Mouse (Mus musculus): ENCODE results near the gene Rpl3. TPM values are rescaled to one million over a fixed set of nuclear protein-coding genes. Genes with fewer than 3 reads are reported as not detected.
"Not testable (repeated sequence)": the region's sequence is repeated elsewhere in the genome, so short reads cannot be mapped to it uniquely, and the experiment has no call there.

The Rpl3 gene
- polyA plus RNA-seq, 1 experiment from 2014 or later = 1,482 TPM

- under 1% methylated on average over 57 of the region's 59 CpGs for WGBS
- peak within 1 kb of the TSS; percentile 88 for H3K4me2 ChIP-seq (ENCODE audit: low read length)
- ATAC-seq (replicated peaks; ENCODE audit: low FRiP score, low TSS enrichment, low read depth) (peak; percentile 95), DNase-seq (ENCODE audit: low spot score) (peak; percentile 96)
- H3K9me3 ChIP-seq (ENCODE audit: control insufficient read depth, low read length) = no peaks in the 10 kb centered on the region
- no peaks in the 10 kb centered on the region for H3K27me3 ChIP-seq (replicated peaks; ENCODE audit: control insufficient read depth, insufficient read depth, low read length)
- peak within 1 kb of the TSS; percentile 99 for H3K27ac ChIP-seq (ENCODE audit: low read depth)
- peaks cover 15% of the 10 kb centered on the region for H3K4me1 ChIP-seq (replicated peaks; ENCODE audit: control insufficient read depth, insufficient read depth, low read length)
- H3K9ac ChIP-seq (ENCODE audit: low read length) = peak within 1 kb of the TSS; percentile 89
- H3K36me3 ChIP-seq (ENCODE audit: control insufficient read depth, insufficient read depth, low read length) = no peaks in the 10 kb centered on the region
- peak within 1 kb of the TSS; percentile 80 for H3K4me3 ChIP-seq (ENCODE audit: low read depth, low read length)
Measured at GRCm38 (mm10) chr15:80132993-80133586, 41.4 kb upstream of the Rpl3 start, which contains the start of gene Tab1. Gene Tab1 (plus strand): TSS chr15:80133127.

GRCm38 (mm10) chr15:80132452-80132851 lies 40.8 kb upstream of the Rpl3 start:
- peak overlapping the region; percentile 88 for H3K4me2 ChIP-seq (ENCODE audit: low read length)
- no peak for ATAC-seq (replicated peaks; ENCODE audit: low FRiP score, low TSS enrichment, low read depth)
- no peaks in the 10 kb centered on the region for H3K36me3 ChIP-seq (ENCODE audit: control insufficient read depth, insufficient read depth, low read length)
- WGBS = 81% methylated on average over 9 of the region's 9 CpGs
- no peak for DNase-seq (ENCODE audit: low spot score)
- no peaks in the 10 kb centered on the region for H3K27me3 ChIP-seq (replicated peaks; ENCODE audit: control insufficient read depth, insufficient read depth, low read length)
- H3K27ac ChIP-seq (ENCODE audit: low read depth) = peak overlapping the region; percentile 99; the same call in 1 of the 2 replicates
- H3K4me3 ChIP-seq (ENCODE audit: low read depth, low read length) = peak overlapping the region; percentile 80
- H3K4me1 ChIP-seq (replicated peaks; ENCODE audit: control insufficient read depth, insufficient read depth, low read length) = peaks cover 15% of the 10 kb centered on the region
- no peak overlapping the region for H3K9ac ChIP-seq (ENCODE audit: low read length)
- H3K9me3 ChIP-seq (ENCODE audit: control insufficient read depth, low read length) = no peaks in the 10 kb centered on the region

- WGBS = 85% methylated on average over 6 of the region's 6 CpGs
- Histone ChIP-seq H3K9me3 (ENCODE audit: control insufficient read depth, low read length) (no peaks in the 10 kb centered on the region), H3K27ac (ENCODE audit: low read depth) (no peak overlapping the region), H3K4me1 (replicated peaks; ENCODE audit: control insufficient read depth, insufficient read depth, low read length) (peaks cover 15% of the 10 kb centered on the region), H3K4me3 (ENCODE audit: low read depth, low read length) (no peak overlapping the region), H3K4me2 (ENCODE audit: low read length) (no peak overlapping the region), H3K36me3 (ENCODE audit: control insufficient read depth, insufficient read depth, low read length) (no peaks in the 10 kb centered on the region), H3K27me3 (replicated peaks; ENCODE audit: control insufficient read depth, insufficient read depth, low read length) (no peaks in the 10 kb centered on the region), H3K9ac (ENCODE audit: low read length) (no peak overlapping the region)
- DNase-seq (ENCODE audit: low spot score) (no peak), ATAC-seq (replicated peaks; ENCODE audit: low FRiP score, low TSS enrichment, low read depth) (no peak)
Measured at GRCm38 (mm10) chr15:80131421-80131820, 39.8 kb upstream of the Rpl3 start.

GRCm38 (mm10) chr15:80130689-80131088 lies 39.0 kb upstream of the Rpl3 start:
- Histone ChIP-seq H3K4me3 (ENCODE audit: low read depth, low read length) (no peak overlapping the region), H3K9ac (ENCODE audit: low read length) (no peak overlapping the region), H3K4me2 (ENCODE audit: low read length) (no peak overlapping the region), H3K36me3 (ENCODE audit: control insufficient read depth, insufficient read depth, low read length) (no peaks in the 10 kb centered on the region), H3K27me3 (replicated peaks; ENCODE audit: control insufficient read depth, insufficient read depth, low read length) (no peaks in the 10 kb centered on the region), H3K27ac (ENCODE audit: low read depth) (no peak overlapping the region), H3K4me1 (replicated peaks; ENCODE audit: control insufficient read depth, insufficient read depth, low read length) (peaks cover 15% of the 10 kb centered on the region), H3K9me3 (ENCODE audit: control insufficient read depth, low read length) (no peaks in the 10 kb centered on the region)
- 78% methylated on average over 5 of the region's 5 CpGs for WGBS
- DNase-seq (ENCODE audit: low spot score) (no peak), ATAC-seq (replicated peaks; ENCODE audit: low FRiP score, low TSS enrichment, low read depth) (no peak)

- H3K27ac ChIP-seq (ENCODE audit: low read depth) = no peak overlapping the region
- H3K4me1 ChIP-seq (replicated peaks; ENCODE audit: control insufficient read depth, insufficient read depth, low read length) = peaks cover 13% of the 10 kb centered on the region
- ATAC-seq (replicated peaks; ENCODE audit: low FRiP score, low TSS enrichment, low read depth) (no peak), DNase-seq (ENCODE audit: low spot score) (no peak)
- 91% methylated on average over 6 of the region's 6 CpGs for WGBS
- H3K36me3 ChIP-seq (ENCODE audit: control insufficient read depth, insufficient read depth, low read length) = no peaks in the 10 kb centered on the region
- H3K4me2 ChIP-seq (ENCODE audit: low read length) = no peak overlapping the region
- H3K9me3 ChIP-seq (ENCODE audit: control insufficient read depth, low read length) = no peaks in the 10 kb centered on the region
- H3K9ac ChIP-seq (ENCODE audit: low read length) = no peak overlapping the region
- no peaks in the 10 kb centered on the region for H3K27me3 ChIP-seq (replicated peaks; ENCODE audit: control insufficient read depth, insufficient read depth, low read length)
- no peak overlapping the region for H3K4me3 ChIP-seq (ENCODE audit: low read depth, low read length)
Measured at GRCm38 (mm10) chr15:80129982-80130381, 38.3 kb upstream of the Rpl3 start.

- no peak overlapping the region for H3K4me3 ChIP-seq (ENCODE audit: low read depth, low read length)
- WGBS = 64% methylated on average over 1 of the region's 1 CpGs
- DNase-seq (ENCODE audit: low spot score) (no peak), ATAC-seq (replicated peaks; ENCODE audit: low FRiP score, low TSS enrichment, low read depth) (no peak)
- no peaks in the 10 kb centered on the region for H3K27me3 ChIP-seq (replicated peaks; ENCODE audit: control insufficient read depth, insufficient read depth, low read length)
- H3K9ac ChIP-seq (ENCODE audit: low read length) = no peak overlapping the region
- no peaks in the 10 kb centered on the region for H3K9me3 ChIP-seq (ENCODE audit: control insufficient read depth, low read length)
- H3K36me3 ChIP-seq (ENCODE audit: control insufficient read depth, insufficient read depth, low read length) = no peaks in the 10 kb centered on the region
- H3K27ac ChIP-seq (ENCODE audit: low read depth) = no peak overlapping the region
- no peaks in the 10 kb centered on the region for H3K4me1 ChIP-seq (replicated peaks; ENCODE audit: control insufficient read depth, insufficient read depth, low read length)
- no peak overlapping the region for H3K4me2 ChIP-seq (ENCODE audit: low read length)
Measured at GRCm38 (mm10) chr15:80127191-80127590, 35.5 kb upstream of the Rpl3 start.

GRCm38 (mm10) chr15:80124651-80125050 lies 33.0 kb upstream of the Rpl3 start:
- Histone ChIP-seq H3K4me2 (ENCODE audit: low read length) (no peak overlapping the region), H3K27ac (ENCODE audit: low read depth) (no peak overlapping the region), H3K9me3 (ENCODE audit: control insufficient read depth, low read length) (no peaks in the 10 kb centered on the region), H3K27me3 (replicated peaks; ENCODE audit: control insufficient read depth, insufficient read depth, low read length) (no peaks in the 10 kb centered on the region), H3K9ac (ENCODE audit: low read length) (no peak overlapping the region), H3K4me1 (replicated peaks; ENCODE audit: control insufficient read depth, insufficient read depth, low read length) (no peaks in the 10 kb centered on the region), H3K36me3 (ENCODE audit: control insufficient read depth, insufficient read depth, low read length) (no peaks in the 10 kb centered on the region), H3K4me3 (ENCODE audit: low read depth, low read length) (no peak overlapping the region)
- ATAC-seq (replicated peaks; ENCODE audit: low FRiP score, low TSS enrichment, low read depth) (no peak), DNase-seq (ENCODE audit: low spot score) (no peak)
- 81% methylated on average over 4 of the region's 4 CpGs for WGBS

GRCm38 (mm10) chr15:80122431-80122830 lies 30.8 kb upstream of the Rpl3 start:
- H3K27ac ChIP-seq (ENCODE audit: low read depth); H3K4me1 ChIP-seq (replicated peaks; ENCODE audit: control insufficient read depth, insufficient read depth, low read length); DNase-seq (ENCODE audit: low spot score); H3K4me3 ChIP-seq (ENCODE audit: low read depth, low read length); H3K36me3 ChIP-seq (ENCODE audit: control insufficient read depth, insufficient read depth, low read length); H3K27me3 ChIP-seq (replicated peaks; ENCODE audit: control insufficient read depth, insufficient read depth, low read length); H3K9ac ChIP-seq (ENCODE audit: low read length); H3K9me3 ChIP-seq (ENCODE audit: control insufficient read depth, low read length); ATAC-seq (replicated peaks; ENCODE audit: low FRiP score, low TSS enrichment, low read depth); H3K4me2 ChIP-seq (ENCODE audit: low read length): not testable (repeated sequence)
- 95% methylated on average over 6 of the region's 6 CpGs for WGBS

GRCm38 (mm10) chr15:80121721-80122325 lies 30.2 kb upstream of the Rpl3 start:
- Histone ChIP-seq H3K9me3 (ENCODE audit: control insufficient read depth, low read length) (no peaks in the 10 kb centered on the region), H3K36me3 (ENCODE audit: control insufficient read depth, insufficient read depth, low read length) (no peaks in the 10 kb centered on the region), H3K9ac (ENCODE audit: low read length) (no peak overlapping the region), H3K4me1 (replicated peaks; ENCODE audit: control insufficient read depth, insufficient read depth, low read length) (no peaks in the 10 kb centered on the region), H3K27me3 (replicated peaks; ENCODE audit: control insufficient read depth, insufficient read depth, low read length) (no peaks in the 10 kb centered on the region), H3K4me3 (ENCODE audit: low read depth, low read length) (no peak overlapping the region), H3K4me2 (ENCODE audit: low read length) (no peak overlapping the region), H3K27ac (ENCODE audit: low read depth) (no peak overlapping the region)
- no peak for ATAC-seq (replicated peaks; ENCODE audit: low FRiP score, low TSS enrichment, low read depth)
- 88% methylated on average over 9 of the region's 9 CpGs for whole genome bisulfite sequencing
- DNase-seq (ENCODE audit: low spot score) = no peak
